Mouse (Mus musculus) ES-E14 (cell line): ENCODE results near the gene Tep1.

Source experiments
- CHD2 ChIP-seq: IDR thresholded peaks from 2 replicates; pipeline ENCODE4 v1.6.1; 2014; ENCODE audit warnings: mild to moderate bottlenecking, low read depth, low read length, inconsistent platforms
- MAFK ChIP-seq: IDR thresholded peaks from 2 replicates; pipeline ENCODE4 v1.6.1; 2014; ENCODE audit warnings: mild to moderate bottlenecking, low read depth, low read length, inconsistent platforms; ENCODE audit not compliant: insufficient read depth
- ZC3H11A ChIP-seq: IDR thresholded peaks from 2 replicates; pipeline ENCODE4 v1.6.1; 2012; ENCODE audit warnings: low read depth, mild to moderate bottlenecking, inconsistent platforms, low read length, borderline replicate concordance

- TF ChIP-seq CHD2 (no peak), ZC3H11A (no peak), MAFK (no peak)
Observed at GRCm38 (mm10) chr14:50813060-50813459, 57.3 kb downstream of the Tep1 start.
